Comparison of ENCODE assay signal across 8 mouse cellular contexts in the genomic region with DNA sequence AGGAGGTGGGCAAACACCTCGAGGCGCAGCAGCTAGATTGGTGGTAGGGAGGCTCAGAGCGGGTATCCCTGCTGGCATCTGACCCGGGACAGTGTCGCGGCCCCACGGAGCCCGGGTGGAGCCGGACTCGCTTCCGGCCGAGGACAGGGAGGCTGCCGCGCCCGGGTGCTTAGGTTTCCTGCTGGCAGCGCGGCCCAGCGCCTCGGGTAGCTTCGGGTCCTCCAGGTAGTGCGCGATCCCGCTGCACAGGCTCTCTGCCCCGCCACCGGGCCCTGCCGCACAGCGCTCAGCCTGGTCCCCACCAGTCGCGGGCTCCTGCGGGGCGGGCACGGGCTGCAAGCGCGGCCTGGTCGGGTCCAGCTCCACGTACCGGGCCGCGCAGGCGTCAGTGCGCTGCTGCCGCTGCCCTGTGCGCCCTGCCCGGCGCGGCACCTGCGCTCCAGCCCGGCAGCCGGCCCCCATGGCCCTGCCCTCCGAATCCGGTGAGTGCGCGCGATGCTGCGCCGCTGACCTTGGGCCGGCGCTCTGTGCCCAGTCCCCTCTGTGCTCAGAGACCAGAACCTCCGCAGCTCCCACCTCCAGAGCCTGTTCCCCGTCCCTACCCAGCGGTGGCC. TPM values are rescaled to one million over a fixed set of nuclear protein-coding genes. Genes with fewer than 3 reads are reported as not detected.
DNase-seq lines count a peak whose midpoint lies in the region; ATAC-seq and TF ChIP-seq lines count a peak whose summit lies in the region.

No protein-coding gene starts in this region.

- H3K4me2 ChIP-seq in intestine, postnatal 0 days (replicated peaks; ENCODE audit: low read depth) = peak overlapping the region; percentile 96
- H3K4me2 ChIP-seq in midbrain, embryonic 16.5 days (ENCODE audit: low read length) = peak overlapping the region; percentile 94

- H3K36me3 ChIP-seq in intestine, postnatal 0 days (ENCODE audit: control insufficient read depth, insufficient read depth) = no peaks in the 10 kb centered on the region
- H3K36me3 ChIP-seq in liver, adult 2 months (ENCODE audit: control insufficient read depth, insufficient read depth, low read length) = no peaks in the 10 kb centered on the region
- H3K36me3 ChIP-seq in midbrain, embryonic 16.5 days (ENCODE audit: control insufficient read depth, insufficient read depth, low read length) = no peaks in the 10 kb centered on the region
- no peaks in the 10 kb centered on the region for H3K36me3 ChIP-seq in splenic B cell, adult 2 months (ENCODE audit: control insufficient read depth, insufficient read depth, low read length, poor library complexity, severe bottlenecking)

- peak overlapping the region; percentile 78 for H3K9ac ChIP-seq in intestine, postnatal 0 days (ENCODE audit: low read depth, low read length)
- H3K9ac ChIP-seq in liver, adult 2 months (ENCODE audit: low read depth, low read length) = peak overlapping the region; percentile 81
- H3K9ac ChIP-seq in midbrain, embryonic 16.5 days (ENCODE audit: low read depth, low read length) = peak overlapping the region; percentile 91

- peak; percentile 69 to 81 for DNase-seq in adrenal gland, adult (ENCODE audit: inconsistent age in 2 of 2, low spot score in 1 of 2)
- no peak for DNase-seq in adrenal gland, adult 8-10 months
- DNase-seq in embryo, embryonic 11 days = peak; percentile 61
- DNase-seq in heart, adult 18-20 months = peak; percentile 68 to 72
- DNase-seq in liver, adult 2 months (ENCODE audit: extremely low read depth, low read depth, low spot score) = no peak
- DNase-seq in splenic B cell, adult 2 months (ENCODE audit: low read depth, low spot score) = peak; percentile 43

- no peak for TF ChIP-seq CTCF in intestine, postnatal 0 days (IDR thresholded peaks at IDR 0.05; ENCODE audit: low read depth)
- TF ChIP-seq CTCF in liver, adult 2 months (IDR thresholded peaks at IDR 0.05; ENCODE audit: low read depth, low read length) = no peak

- H3K27me3 ChIP-seq in intestine, postnatal 0 days (replicated peaks; ENCODE audit: control insufficient read depth, insufficient read depth, low read length) = no peaks in the 10 kb centered on the region
- peaks cover 4% of the 10 kb centered on the region; the same call in 1 of the 2 replicates for H3K27me3 ChIP-seq in liver, adult 2 months (ENCODE audit: control insufficient read depth, insufficient read depth, low read length)
- no peaks in the 10 kb centered on the region for H3K27me3 ChIP-seq in midbrain, embryonic 16.5 days (ENCODE audit: control insufficient read depth, insufficient read depth, low read depth, low read length)
- no peaks in the 10 kb centered on the region for H3K27me3 ChIP-seq in splenic B cell, adult 2 months (ENCODE audit: control insufficient read depth, insufficient read depth, low read length, poor library complexity, severe bottlenecking)

- WGBS in intestine, postnatal 0 days = 2% methylated on average over 57 of the region's 61 CpGs
- WGBS in liver, adult 2 months = 2% methylated on average over 61 of the region's 61 CpGs
- under 1% methylated on average over 44 of the region's 61 CpGs for WGBS in midbrain, embryonic 16.5 days

- H3K79me2 ChIP-seq in liver, adult 2 months (ENCODE audit: control insufficient read depth, insufficient read depth, low read length) = no peaks in the 10 kb centered on the region

- H3K9me3 ChIP-seq in intestine, postnatal 0 days (ENCODE audit: control insufficient read depth) = no peaks in the 10 kb centered on the region
- H3K9me3 ChIP-seq in midbrain, embryonic 16.5 days (replicated peaks; ENCODE audit: control insufficient read depth, low read length, poor library complexity, severe bottlenecking) = no peaks in the 10 kb centered on the region

- peaks cover 5% of the 10 kb centered on the region for H3K4me1 ChIP-seq in intestine, postnatal 0 days (replicated peaks; ENCODE audit: control insufficient read depth, insufficient read depth, low read length)
- 0 out of 2 replicates have a peak, but pooled peaks cover 2% of the 10 kb centered on the region for H3K4me1 ChIP-seq in liver, adult 2 months (ENCODE audit: control insufficient read depth, insufficient read depth, low read length)
- H3K4me1 ChIP-seq in midbrain, embryonic 16.5 days (ENCODE audit: control insufficient read depth, insufficient read depth, low read length) = peaks cover 19% of the 10 kb centered on the region

- TF ChIP-seq POLR2A in liver, adult 2 months (IDR thresholded peaks at IDR 0.05; ENCODE audit: extremely low read depth, insufficient read depth, low read length) = no peak

- peak overlapping the region; percentile 57 for H3K4me3 ChIP-seq in intestine, postnatal 0 days (ENCODE audit: low read depth, low read length)
- H3K4me3 ChIP-seq in liver, adult 2 months (ENCODE audit: insufficient read depth, low read depth, low read length) = peak overlapping the region; percentile 60
- peak overlapping the region; percentile 63 for H3K4me3 ChIP-seq in midbrain, embryonic 16.5 days (ENCODE audit: low read depth, low read length)

- peak overlapping the region; percentile 23 for H3K27ac ChIP-seq in intestine, postnatal 0 days (ENCODE audit: low read depth, low read length)
- peak overlapping the region; percentile 13 for H3K27ac ChIP-seq in liver, adult 2 months (replicated peaks; ENCODE audit: insufficient read depth, low read depth, low read length)
- peak overlapping the region; percentile 57 for H3K27ac ChIP-seq in midbrain, embryonic 16.5 days (ENCODE audit: low read length)

- ATAC-seq in intestine, postnatal 0 days = peak; percentile 66
- ATAC-seq in midbrain, embryonic 16.5 days = peak; percentile 87

RNA-seq across cellular contexts. Expression of gene Ampd3, which starts 0.6 kb away (rescaled TPM):
- total RNA-seq in adrenal gland, adult 8-10 months (2022) = 10 to 100 TPM; 17.8 to 53.3 (median 39.2) TPM
- 10 to 100 TPM; 31.3 to 34.4 TPM for total RNA-seq in heart, adult 18-20 months (2021)
- polyA plus RNA-seq in intestine, postnatal 0 days (2015; fragmentation: Nextera tagmentation; extraction: Ambion mirVana) = 7.0 and 7.4 TPM in 2 replicates
- total RNA-seq in liver, adult 2 months (2014; rRNA removed) = 0.55 and 0.67 TPM in 2 replicates
- 0.25 and 0.57 TPM in 2 replicates for polyA plus RNA-seq in liver, adult 2 months (2012; rRNA removed)
- polyA plus RNA-seq in midbrain, embryonic 16.5 days (2015; fragmentation: Nextera tagmentation; extraction: Ambion mirVana) = 10.3 and 13.9 TPM in 2 replicates

Comparison
In these comparisons a context has a peak if more than half of its experiments do, and no peak if none do; other contexts are left out.
1. DNase-seq: peak in adrenal gland, adult (2 of 2), embryo, embryonic 11 days (single experiment), heart, adult 18-20 months (2 of 2) and splenic B cell, adult 2 months (single experiment); none in adrenal gland, adult 8-10 months (single experiment) and liver, adult 2 months (single experiment).
2. RNA of gene Ampd3, which starts 0.6 kb away (total RNA-seq): 17.8 to 53.3 TPM in adrenal gland, adult 8-10 months and 31.3 to 34.4 TPM in heart, adult 18-20 months; 0.55 to 0.67 TPM in liver, adult 2 months; every median in the first group is over 10 times any median in the second.
3. Peak in every context shown above with its lines, with median percentiles within 50 percentile points of each other: H3K27ac ChIP-seq, H3K4me3 ChIP-seq and H3K9ac ChIP-seq.